Mouse (Mus musculus) liver, embryonic 14.5 days (tissue): ENCODE results near the gene St6galnac3. TPM values are rescaled to one million over a fixed set of nuclear protein-coding genes. Genes with fewer than 3 reads are reported as not detected.

ENCODE experiments used
- ATAC-seq: fragments of 200-750 bp; cut with Nextera tagmentation; 2 replicates; pipeline ENCODE4 v1.8.0; 2017; ENCODE audit warnings: moderate number of reproducible peaks, mild to moderate bottlenecking, moderate library complexity; ENCODE audit not compliant: insufficient read depth
- DNase-seq, 3 experiments: peaks; one replicate each; pipeline ENCODE4 v3.0.0-alpha.2; 2012 to 2013; ENCODE audit warnings: low read depth in 3 of 3, low spot score in 3 of 3
- H3K27ac ChIP-seq: fragments of 300-500 bp; sonication (generic); 2 replicates; pipeline ENCODE4 v1.5.1; 2014; ENCODE audit warnings: moderate library complexity, mild to moderate bottlenecking, control low read depth, inconsistent platforms
- H3K27me3 ChIP-seq: fragments of 300-500 bp; sonication (generic); 2 replicates; pipeline ENCODE4 v1.6.1; 2014; ENCODE audit warnings: mild to moderate bottlenecking, low read length, moderate library complexity; ENCODE audit not compliant: control insufficient read depth, insufficient read depth
- H3K36me3 ChIP-seq: fragments of 300-500 bp; sonication (generic); replicated peaks from 2 replicates; pipeline ENCODE4 v1.6.1; 2014; ENCODE audit warnings: low read depth; ENCODE audit not compliant: control insufficient read depth, insufficient read depth
- H3K4me1 ChIP-seq, 2 experiments: fragments of 200-500 bp in 1 of 2; fragments of 300-500 bp in 1 of 2; sonication (generic) in 1 of 2; replicated peaks; 2 replicates each; pipeline ENCODE4 v1.6.1; 2012 to 2014; ENCODE audit warnings: antibody characterized with exemption in 1 of 2, inconsistent platforms in 1 of 2, low read length in 1 of 2; ENCODE audit not compliant: control insufficient read depth in 2 of 2, insufficient read depth in 2 of 2
- H3K4me2 ChIP-seq: fragments of 300-500 bp; sonication (generic); 2 replicates; pipeline ENCODE4 v1.6.1; 2014; ENCODE audit warnings: low read depth, mild to moderate bottlenecking, control low read depth, moderate library complexity
- H3K4me3 ChIP-seq, 2 experiments: fragments of 200-500 bp in 1 of 2; fragments of 300-500 bp in 1 of 2; sonication (generic) in 1 of 2; 2 replicates each; pipeline ENCODE4 v1.5.1; 2012 to 2014; ENCODE audit warnings: low read depth in 2 of 2, low read length in 2 of 2, mild to moderate bottlenecking in 2 of 2, control low read depth in 1 of 2, inconsistent platforms in 1 of 2, moderate library complexity in 1 of 2; ENCODE audit not compliant: insufficient read depth in 1 of 2
- H3K9ac ChIP-seq: fragments of 300-500 bp; sonication (generic); replicated peaks from 2 replicates; pipeline ENCODE4 v1.6.1; 2014; ENCODE audit warnings: mild to moderate bottlenecking, control low read depth, moderate library complexity
- H3K9me3 ChIP-seq: fragments of 300-500 bp; sonication (generic); 2 replicates; pipeline ENCODE4 v1.6.1; 2016; ENCODE audit warnings: low read length, mixed read lengths; ENCODE audit not compliant: control insufficient read depth
- CTCF ChIP-seq: IDR thresholded peaks from 2 replicates; pipeline ENCODE4 v1.5.1; 2016; ENCODE audit warnings: antibody characterized with exemption, low read depth, control low read depth
- EP300 ChIP-seq: IDR thresholded peaks from 2 replicates; pipeline ENCODE4 v1.6.1; 2016; ENCODE audit warnings: antibody characterized with exemption, low read depth
- WGBS: fragments of 180-500 bp; shearing (Covaris S2); extraction: QIAGEN DNeasy Blood & Tissue Kit; methylation state at CpG from one replicate; pipeline ENCODE4 v1.1.7; 2014; ENCODE audit not compliant: insufficient replicate concordance; 5-methylcytosine and 5-hydroxymethylcytosine counted together
- polyA plus RNA-seq, 2 experiments: library from polyadenylated mRNA; depleted of rRNA in 1 of 2; stranded (reverse) in 1 of 2; unstranded in 1 of 2; fragments of >200 nt; fragmentation: Nextera tagmentation in 1 of 2; extraction: Ambion mirVana in 1 of 2; gene quantifications; 2 replicates each; pipeline versions ENCODE4 v1.2.1 to v1.2.3; 2012 to 2014

The St6galnac3 gene
- polyA plus RNA-seq, 2 experiments = 2.9 to 5.7 TPM

DNA sequence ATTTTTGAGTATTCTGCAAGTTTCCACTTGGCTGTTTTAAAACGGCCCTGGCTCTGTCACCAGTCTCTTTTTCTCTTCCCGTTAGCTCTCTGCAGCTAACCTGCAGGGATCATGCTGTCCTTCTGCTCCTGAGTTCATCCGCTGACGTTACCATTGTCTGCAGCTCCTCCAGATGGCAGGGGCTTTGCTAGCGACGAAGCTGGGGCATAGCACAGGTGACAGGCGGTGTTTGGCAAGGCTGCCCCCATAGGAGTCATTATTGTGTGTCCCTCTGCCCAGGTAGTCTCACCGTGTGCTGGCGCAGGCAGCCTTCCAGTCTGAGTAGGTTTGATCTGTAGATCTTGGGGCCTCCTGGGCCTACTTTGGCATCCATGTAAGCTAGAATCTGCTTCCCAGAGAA is 432.6 kb downstream of the St6galnac3 start:
- 81% methylated on average over 9 of the region's 9 CpGs for WGBS
- Histone ChIP-seq H3K27me3 (no peaks in the 10 kb centered on the region), H3K36me3 (no peaks in the 10 kb centered on the region), H3K4me2 (no peak overlapping the region), H3K9me3 (no peaks in the 10 kb centered on the region), H3K4me1 (no peaks in the 10 kb centered on the region), H3K27ac (no peak overlapping the region), H3K9ac (no peak overlapping the region), H3K4me3 (no peak overlapping the region)
- TF ChIP-seq CTCF = no peak
- no peak for TF ChIP-seq EP300
- no peak for ATAC-seq
- DNase-seq = no peak

DNA sequence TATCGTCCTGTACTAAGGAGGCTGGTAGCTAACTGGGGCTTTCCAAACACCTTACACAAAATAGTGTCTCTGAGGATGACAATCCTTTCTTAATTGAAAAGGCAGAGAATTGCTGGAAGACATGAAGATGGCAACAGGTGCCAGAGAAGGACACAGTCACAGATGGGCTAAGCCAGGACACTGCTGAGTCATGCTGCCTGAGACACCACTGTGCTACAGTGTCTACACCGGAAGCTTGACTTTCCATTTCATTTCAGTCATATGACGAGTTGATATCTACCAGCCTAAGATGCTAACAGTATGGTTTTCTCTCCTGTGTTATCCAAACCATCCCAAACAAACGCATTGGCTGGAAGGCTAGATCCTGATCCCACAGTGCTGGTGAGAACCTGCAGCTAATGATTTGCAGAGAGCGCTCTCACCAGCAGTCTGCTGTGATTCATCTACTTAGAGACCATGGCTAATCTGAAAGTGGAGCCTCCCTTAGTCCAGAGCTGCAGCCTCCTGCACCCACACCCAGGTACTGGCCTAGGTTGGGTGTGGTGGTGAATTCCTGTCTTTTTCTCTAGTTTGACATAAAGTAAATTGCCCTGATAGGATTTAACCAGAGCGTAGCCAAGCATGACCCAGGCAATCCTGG is 433.4 kb downstream of the St6galnac3 start:
- WGBS = 74% methylated on average over 6 of the region's 6 CpGs
- H3K9ac ChIP-seq = no peak overlapping the region
- no peaks in the 10 kb centered on the region for H3K9me3 ChIP-seq
- H3K27ac ChIP-seq = no peak overlapping the region
- H3K4me1 ChIP-seq = no peaks in the 10 kb centered on the region
- TF ChIP-seq CTCF (no peak), EP300 (no peak)
- H3K4me3 ChIP-seq = no peak overlapping the region
- H3K36me3 ChIP-seq = no peaks in the 10 kb centered on the region
- no peaks in the 10 kb centered on the region for H3K27me3 ChIP-seq
- H3K4me2 ChIP-seq = no peak overlapping the region
- ATAC-seq = no peak
- no peak for DNase-seq

DNA sequence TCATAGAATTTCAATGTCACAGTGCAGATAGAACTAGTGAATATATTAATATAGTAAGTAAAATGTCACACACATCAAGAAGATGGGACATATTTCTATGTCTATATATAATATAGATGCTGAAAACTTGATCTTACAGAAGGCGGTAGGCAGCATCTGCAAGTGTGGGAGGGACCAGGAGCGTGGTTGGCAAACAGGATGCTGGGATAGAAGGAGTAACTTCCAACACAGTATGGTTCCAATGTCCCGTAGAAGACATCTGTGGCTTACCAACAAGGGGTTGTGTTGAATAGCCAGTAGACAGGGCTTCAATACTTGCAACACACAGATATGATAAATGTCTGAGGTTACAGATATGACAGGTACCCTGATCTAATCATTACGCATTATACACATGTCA is 435.0 kb downstream of the St6galnac3 start:
- no peak for TF ChIP-seq CTCF
- no peak for TF ChIP-seq EP300
- H3K4me3 ChIP-seq = no peak overlapping the region
- no peaks in the 10 kb centered on the region for H3K36me3 ChIP-seq
- H3K4me2 ChIP-seq = no peak overlapping the region
- no peaks in the 10 kb centered on the region for H3K4me1 ChIP-seq
- no peak overlapping the region for H3K27ac ChIP-seq
- ATAC-seq (no peak), DNase-seq (no peak)
- H3K9ac ChIP-seq = no peak overlapping the region
- 78% methylated on average over 4 of the region's 4 CpGs for WGBS
- no peaks in the 10 kb centered on the region for H3K9me3 ChIP-seq
- no peaks in the 10 kb centered on the region for H3K27me3 ChIP-seq

DNA sequence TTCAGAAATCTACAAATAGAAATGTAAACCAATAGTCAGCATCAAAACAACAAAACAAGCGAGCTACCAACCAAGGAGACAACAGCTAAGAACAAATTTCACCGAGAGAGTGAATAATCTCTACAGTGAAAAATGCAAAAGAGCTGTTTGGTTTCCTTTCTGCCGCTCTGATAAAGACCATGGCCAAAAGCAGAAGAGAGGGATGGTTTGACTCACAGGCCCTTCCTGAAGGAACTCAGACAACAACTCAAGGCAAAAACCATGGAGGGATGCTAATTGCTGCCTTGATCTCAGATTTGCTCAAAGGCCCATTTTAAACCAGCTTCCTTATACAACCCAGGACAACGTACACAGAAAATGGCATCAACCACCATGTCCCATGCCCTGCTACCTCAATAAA is 437.4 kb downstream of the St6galnac3 start:
- Histone ChIP-seq H3K4me3 (no peak overlapping the region), H3K27me3 (no peaks in the 10 kb centered on the region), H3K4me2 (no peak overlapping the region), H3K9ac (no peak overlapping the region), H3K27ac (no peak overlapping the region), H3K36me3 (no peaks in the 10 kb centered on the region), H3K4me1 (no peaks in the 10 kb centered on the region), H3K9me3 (no peaks in the 10 kb centered on the region)
- 64% methylated on average over 4 of the region's 4 CpGs for WGBS
- no peak for TF ChIP-seq EP300
- TF ChIP-seq CTCF = no peak
- no peak for ATAC-seq
- DNase-seq = no peak

DNA sequence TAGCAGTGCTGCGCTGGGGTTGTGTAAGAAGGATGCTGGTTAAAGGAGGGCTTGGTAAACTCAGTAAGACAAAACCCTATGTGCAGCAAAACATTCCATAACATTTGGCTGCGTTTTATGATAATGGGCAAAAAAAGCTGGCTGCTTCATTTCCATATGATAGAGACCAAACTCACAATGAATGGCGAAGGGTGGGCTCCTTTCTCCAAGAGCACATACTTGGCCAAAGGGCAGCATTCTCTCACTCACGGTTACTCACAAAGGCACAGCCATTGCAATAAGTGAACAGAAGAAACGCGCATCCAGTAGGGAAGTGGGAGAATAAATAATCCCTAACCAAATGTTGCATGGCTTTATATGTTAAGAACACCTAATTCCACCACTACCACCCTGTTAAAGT is 437.9 kb downstream of the St6galnac3 start:
- H3K4me1 ChIP-seq = no peaks in the 10 kb centered on the region
- 76% methylated on average over 6 of the region's 6 CpGs for WGBS
- H3K4me2 ChIP-seq = no peak overlapping the region
- H3K9me3 ChIP-seq = no peaks in the 10 kb centered on the region
- no peak for DNase-seq
- H3K4me3 ChIP-seq = no peak overlapping the region
- no peak for ATAC-seq
- H3K9ac ChIP-seq = no peak overlapping the region
- H3K36me3 ChIP-seq = no peaks in the 10 kb centered on the region
- H3K27ac ChIP-seq = no peak overlapping the region
- no peaks in the 10 kb centered on the region for H3K27me3 ChIP-seq
- TF ChIP-seq EP300 (no peak), CTCF (no peak)
